Mouse (Mus musculus) CD4-positive, CD25-positive, alpha-beta regulatory T cell, adult 4 months (primary cell): ENCODE results near the gene Gm10337. TPM values are rescaled to one million over a fixed set of nuclear protein-coding genes. Genes with fewer than 3 reads are reported as not detected.

ENCODE experiments used
- ATAC-seq: one replicate; pipeline ENCODE4 v1.8.0; 2017
- polyA plus RNA-seq, 2 experiments: library from polyadenylated mRNA; unstranded; fragments of 100-300 nt; shearing (Covaris generic); gene quantifications; one replicate each; pipeline ENCODE4 v1.2.1; 2017

The Gm10337 gene
- polyA plus RNA-seq, 2 experiments from 2014 or later: not detected

DNA sequence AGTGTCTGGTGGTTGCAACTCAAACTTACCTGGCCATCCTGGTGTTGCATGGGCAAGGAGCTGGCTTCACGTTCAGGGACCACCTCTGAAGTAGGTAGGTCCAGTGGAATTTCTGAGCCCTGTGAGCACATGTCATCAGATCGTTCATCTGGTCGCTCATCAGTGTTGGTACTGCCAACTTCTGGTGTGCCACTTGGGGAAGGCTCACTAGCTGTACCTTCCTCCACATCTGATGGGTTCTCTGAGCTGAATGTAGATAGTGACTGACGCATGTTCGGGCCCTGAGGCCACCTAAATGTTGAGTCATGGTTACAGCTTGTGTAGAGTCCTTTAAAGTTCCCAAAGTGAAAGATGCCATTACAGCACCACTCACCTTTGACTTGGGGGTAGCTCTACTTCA lies 3.0 kb upstream of the Gm10337 start:
- no peak for ATAC-seq

DNA sequence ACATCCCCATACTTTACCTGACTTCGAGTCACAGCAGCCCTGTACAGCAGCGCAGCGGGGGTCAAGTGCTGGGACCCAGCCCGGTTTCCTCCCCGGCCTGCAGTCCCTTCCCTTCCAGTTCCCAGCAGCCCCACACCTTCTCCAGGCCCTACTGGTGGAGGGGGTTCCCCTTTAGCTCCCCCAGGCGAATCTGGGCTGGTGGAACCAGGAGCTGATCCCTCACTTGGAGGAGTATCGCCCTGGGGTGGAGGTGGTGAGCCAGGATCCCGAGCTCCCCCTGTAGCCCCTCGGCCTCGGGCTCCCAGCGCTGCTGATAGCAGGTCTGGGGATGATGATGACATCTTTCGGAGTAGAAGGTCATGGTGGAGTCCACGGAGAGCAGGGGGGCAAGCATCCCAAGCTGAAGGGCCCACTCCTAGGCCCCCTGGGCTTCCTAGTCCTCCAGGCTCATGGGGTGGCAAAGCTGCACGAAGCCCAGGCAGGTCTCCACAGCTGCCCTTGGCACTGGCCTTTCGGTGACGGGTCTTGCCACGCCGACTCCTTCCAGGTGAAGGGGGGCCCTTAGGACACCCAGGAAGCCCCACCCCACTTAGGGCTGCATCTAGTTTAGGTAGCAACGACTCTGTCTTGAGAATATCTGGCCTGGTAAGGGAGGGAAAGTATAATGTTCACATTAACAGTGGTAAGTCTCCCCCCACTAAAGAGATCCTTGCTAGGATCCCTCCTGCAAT lies 2.3 kb upstream of the Gm10337 start:
- no peak for ATAC-seq

DNA sequence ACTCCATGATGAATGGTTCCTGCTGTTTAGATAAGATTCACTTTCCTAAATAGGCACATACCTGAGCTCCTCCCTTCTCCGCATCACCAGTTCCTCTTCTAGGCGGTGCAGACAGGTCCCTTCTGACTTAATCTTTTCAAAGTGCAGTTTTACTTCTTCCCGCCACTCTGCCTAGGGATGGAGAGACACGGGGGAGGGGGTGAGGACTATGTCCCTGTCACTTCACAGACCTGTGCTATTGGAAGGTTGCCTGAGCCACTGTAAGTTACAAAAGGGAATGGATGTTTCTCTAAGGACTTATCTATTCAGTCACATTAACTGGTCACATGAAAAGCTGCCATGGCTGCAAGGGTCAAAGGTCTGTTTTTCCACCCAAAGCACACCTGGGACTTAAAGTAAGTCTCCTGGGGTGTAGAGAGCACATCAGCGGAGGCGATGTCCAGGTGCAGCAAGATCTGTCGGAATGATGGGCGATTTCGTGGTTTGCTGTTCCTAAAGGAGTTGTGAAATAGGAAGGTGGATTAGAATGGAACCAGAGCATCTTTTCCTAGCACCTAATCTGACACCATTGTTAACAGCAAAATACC lies 1.2 kb upstream of the Gm10337 start:
- no peak for ATAC-seq

DNA sequence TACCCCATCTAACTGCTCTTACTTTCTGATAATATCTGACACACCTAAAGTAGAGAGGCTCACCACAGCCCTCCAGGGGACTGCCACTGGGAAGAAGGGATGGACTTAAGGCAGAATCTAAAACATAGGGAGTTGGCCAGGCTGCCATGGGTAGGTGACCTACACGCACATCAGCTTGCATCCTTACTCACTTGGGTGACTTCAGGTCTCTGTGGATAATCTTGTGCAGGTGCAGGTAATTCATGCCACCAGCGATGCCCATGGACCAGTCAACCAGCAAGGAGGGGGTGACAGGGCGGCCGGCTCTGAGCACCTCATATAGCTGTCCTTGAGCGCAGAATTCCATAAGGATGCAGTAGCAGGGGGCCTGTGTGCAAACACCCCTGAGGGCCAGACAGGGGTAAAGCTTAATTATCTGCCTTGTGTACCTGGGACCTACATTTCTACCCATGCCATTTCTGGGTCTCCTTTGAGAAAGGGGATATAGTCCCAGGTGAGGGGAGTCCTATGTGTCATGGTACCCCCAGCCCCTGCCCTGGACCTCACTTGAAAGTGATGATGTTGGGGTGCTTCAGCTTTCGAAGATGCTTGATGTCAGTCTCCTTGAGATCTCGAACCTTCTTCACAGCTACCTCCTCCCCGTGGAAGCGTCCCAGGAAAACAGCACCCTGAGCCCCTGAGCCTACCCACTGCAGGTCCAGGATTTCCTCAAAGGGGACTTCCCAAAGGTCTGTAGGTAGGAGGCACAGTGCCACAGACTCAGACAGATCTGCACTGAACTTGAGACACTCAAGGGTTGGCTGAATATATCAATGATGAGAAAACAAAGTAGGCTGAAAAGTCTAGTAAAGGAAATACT lies 631 bp downstream of the Gm10337 start:
- ATAC-seq: no peak

DNA sequence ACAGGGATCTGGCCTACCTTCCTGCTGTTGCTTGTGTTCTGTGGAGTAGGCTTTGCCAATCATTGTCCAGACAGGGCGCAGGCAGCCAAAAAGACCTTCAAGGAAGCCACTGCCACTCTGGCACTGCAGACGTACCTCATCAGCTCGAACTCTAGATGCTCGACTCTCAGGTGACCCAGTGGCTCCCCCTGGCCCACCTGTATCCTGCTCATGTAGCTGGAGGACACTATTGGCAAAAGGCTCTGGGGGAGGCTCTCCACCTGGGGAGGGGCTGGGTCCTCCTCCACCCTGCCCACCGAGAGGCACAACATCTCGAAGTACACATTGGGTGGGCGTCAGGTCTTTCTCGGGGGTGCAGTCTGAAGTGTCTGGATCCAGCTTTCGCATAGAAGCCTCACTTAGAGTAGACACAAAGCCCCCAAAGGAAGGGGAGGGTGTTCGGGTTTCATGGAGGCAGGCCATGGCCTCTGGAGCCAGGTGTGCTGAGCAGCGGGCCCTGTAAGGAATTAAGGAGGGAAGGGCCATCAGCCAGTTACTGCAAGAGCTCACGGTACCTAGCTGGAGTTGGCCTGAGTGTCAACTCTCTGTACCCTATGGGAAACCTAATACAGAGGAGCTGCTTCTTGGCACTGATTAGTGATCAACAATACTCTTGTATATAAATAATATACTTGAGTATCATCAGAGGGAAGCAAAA lies 1.7 kb downstream of the Gm10337 start:
- ATAC-seq: no peak

DNA sequence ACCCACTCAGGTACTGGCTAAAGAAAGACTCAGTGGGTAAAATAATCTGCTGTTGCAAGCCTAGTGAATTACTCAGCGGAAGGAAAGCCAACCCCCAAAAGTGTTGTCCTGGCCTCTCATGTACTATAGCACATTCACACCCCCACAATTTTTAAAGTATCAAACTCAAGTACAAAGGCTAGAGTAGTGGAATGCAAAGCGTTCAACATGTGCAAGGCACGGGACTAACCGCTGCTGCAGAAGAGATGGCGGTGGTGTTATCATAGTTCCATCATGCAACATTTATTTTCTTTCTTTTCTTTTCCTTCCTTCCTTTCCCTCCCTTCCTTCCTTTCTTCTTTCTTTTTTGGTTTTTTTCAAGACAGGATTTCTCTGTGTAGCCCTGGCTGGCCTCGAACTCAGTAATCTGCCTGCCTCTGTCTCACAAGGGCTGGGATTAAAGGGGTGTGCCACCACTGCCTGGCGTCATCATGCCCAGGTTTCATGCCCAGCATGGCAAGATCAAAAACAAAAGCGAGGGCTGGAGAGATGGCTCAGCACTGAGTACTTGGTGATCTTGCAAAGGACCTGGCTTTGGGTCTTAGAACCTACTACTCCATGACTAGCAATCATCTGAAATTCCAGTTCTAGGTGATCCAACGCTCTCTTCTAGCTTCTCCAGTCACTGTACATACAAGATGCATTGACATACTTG lies 2.4 kb downstream of the Gm10337 start:
- no peak for ATAC-seq

DNA sequence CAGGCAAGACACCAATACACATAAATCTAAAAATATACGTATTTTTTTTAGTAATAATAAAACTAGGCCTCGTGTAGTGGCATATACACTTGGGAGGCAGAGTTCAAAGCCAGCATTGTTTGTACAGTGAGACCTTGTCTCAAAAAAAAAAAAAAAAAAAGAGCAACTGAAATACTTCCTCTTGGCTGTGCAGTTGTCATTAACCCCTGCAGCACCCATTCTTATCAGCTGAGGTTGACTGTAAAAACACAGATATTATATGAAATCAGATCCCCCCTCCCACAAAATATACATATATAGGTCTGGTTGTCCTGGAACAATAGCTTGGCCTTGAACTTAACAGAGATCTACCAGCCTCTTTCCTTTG lies 2.9 kb downstream of the Gm10337 start:
- ATAC-seq: no peak

DNA sequence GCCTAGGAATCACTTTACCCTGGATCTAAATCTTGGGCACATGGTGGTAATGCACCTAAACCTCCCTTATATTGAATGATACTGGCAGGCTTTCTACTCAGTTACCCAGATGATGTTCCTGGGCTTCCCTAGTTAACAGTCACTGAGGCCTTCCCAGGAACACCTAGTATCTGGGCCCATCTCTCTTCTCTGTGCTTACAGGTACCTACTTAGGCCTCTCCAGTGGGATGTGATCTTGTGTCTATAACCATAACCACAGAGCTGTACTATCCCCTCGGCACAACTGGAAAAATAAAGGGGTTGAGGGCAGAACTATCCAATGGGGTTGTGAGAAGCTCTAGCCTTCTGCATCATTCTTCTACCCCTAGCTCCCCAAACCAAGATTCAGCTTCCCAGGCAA lies 3.3 kb downstream of the Gm10337 start:
- ATAC-seq: no peak

DNA sequence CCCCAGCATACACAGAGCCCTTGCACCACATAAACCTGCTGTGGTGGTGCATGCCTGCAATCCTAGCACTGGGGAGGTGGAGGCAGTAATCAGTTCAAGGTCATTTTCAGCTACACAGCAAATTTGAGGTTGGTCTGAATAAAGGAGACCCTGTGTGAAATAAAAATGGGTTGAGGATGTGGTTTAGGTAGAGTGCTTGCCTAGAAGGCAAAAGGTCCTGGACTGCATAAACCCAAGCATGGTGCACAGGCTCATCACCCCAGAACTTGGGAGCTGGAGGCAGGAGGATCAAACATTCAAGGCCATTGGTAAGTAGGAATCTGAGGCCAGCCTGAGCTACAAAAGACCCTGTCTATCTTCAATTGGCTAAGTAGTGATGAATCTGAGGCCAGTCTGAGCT lies 4.0 kb downstream of the Gm10337 start:
- no peak for ATAC-seq

DNA sequence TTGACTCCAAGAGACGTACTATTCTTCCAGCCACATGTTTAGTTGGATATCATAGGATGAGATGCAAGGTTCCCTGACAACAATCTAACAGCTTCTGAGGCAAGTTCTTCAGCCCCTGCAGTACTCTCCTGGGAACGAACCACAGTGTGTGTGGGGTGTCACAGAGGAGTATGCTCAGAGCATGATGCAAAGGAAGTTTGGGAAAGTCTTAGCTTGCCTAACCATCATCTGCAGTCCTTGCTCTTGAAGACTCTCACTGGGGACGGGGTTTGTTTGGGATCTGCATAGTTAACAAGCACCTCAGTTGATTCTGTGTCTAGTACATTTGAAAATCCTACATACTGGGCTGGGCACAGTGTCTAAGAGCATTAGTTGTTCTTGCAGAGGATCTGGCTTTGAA lies 4.8 kb downstream of the Gm10337 start:
- ATAC-seq: no peak

DNA sequence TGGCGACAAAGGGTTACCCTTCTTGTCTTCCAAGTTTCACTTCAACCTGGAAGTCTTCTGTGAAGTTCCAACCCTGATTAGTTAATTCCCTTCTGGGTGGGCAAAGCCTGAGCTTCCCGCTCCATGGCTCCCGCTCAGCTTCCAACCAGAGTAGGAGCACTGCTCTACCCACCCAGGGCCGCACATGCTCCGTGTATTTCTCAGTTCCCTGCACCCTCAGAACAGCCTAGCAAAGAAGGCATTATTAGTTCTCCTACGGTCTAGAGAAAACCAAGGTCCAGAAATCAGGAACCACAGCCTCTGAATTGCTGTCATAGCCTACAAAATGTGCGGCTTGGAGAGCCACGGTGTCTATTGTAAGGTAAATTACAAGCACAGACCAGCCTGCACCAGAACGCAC lies 6.6 kb downstream of the Gm10337 start:
- no peak for ATAC-seq

DNA sequence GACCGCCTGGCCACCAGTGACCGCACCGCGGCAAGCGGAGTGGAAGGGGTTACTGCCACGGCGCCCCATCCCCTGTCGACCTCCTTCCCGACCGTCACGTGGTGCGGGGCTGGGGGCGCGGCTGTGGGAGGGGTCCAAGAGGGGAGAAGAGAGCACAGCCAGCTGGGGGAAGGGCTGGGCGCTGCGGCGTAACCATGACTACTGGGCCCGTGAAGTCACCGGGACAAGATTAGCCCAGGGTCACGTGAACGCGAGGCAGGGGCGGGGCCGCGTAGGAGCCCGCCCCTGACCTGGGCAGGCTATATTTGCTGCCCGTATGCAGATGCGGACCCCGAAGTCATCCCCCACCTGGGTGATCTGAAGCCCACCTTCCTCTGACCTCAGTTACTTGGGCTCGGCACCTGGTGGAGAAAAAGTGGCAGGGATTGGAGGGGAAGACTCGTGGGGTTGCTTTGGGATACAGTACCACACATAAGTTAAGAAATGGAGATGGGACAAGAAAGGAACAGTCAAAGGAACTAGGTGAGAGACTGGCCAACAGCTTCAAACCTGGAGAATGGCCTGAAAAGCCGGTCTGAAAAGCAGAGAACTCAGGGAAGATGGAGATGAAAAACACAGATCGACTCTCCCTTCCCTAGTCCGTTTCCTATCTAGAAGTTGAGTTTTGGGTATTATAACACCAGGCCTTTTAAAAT lies 7.2 kb downstream of the Gm10337 start:
- peak; percentile 89 for ATAC-seq

DNA sequence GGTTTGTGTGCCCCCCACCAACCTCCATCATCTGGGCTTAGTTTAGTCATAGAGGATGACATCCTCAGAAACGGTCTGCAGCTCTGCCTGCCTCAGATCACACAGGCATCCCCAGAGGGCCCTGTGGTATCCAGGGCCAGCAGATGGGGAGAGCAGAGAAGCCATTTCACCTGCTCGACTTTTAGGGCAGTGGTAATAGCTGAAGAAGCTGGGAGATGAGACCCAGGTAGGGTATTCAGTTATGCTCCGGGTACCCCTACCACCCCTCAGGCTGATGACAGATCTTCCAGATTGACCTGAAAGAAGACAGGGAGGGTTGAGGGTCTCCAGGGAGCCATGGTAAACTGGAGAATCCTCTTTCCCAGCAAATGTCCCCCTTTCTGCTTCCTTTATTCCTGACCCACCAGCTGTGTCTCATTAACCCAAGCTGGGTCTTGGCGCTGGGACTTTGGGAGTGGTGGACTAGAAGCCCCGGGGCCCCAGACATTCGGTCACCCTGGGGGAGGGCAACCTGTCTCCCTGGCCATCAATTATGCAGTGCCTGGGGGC lies 7.8 kb downstream of the Gm10337 start:
- ATAC-seq: no peak

DNA sequence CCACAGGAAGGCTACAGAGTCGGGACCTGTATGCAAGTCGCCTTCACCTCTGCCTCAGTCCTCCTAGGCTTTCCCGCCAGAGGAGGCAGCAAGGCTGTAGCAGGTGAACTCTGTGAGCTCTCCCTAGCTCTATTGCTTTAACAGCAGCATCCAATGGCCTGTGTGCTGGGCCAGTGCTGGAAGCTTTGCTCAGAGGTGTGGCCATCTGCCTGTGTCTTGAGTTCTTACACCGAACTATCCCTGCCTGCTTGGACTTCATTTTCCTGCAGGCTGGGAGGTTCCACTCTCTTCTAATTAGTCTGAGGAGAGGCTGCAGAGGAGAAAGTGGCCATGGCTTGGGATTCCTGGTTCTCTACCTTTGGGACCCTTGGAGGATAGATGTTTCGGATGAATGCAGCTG lies 8.5 kb downstream of the Gm10337 start:
- no peak for ATAC-seq

DNA sequence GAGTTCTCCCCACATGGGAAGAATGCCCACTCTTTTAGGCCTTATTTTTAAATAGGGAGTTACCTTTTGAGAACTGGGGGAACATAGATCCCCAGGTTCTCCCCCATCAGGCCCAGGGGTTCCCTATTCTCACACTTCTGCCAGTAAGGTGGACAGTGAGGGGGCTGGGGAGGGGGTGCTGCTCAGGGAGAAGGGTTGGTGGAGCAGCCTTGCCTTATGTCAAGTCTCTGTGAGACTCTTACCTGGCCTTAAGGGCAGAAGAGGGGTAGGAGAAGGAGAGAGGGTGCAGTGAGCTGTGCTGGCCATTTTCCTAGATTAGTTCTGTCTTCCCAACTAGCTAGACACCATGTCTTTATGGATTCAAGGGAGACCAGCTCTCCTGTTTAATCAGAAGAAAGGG lies 8.9 kb downstream of the Gm10337 start:
- no peak for ATAC-seq

DNA sequence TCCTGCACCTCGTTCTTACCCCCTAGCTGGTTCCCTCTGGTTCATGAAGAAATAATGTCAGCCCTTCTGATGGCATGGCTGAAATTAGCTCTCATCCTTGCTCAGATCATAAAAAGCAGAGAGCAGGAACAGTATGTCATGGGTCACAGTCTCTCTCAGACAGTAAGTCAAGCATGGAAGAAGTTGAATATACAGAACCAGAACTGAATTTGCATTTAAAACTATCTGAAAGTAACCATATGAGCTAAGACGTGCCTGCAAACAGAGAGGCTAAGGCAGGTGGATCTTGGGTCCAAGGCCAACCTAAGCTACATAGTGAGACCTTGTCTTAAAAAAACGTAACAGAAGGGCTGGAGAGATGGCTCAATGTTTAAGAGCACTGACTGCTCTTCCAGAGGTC lies 9.5 kb downstream of the Gm10337 start:
- ATAC-seq: no peak

DNA sequence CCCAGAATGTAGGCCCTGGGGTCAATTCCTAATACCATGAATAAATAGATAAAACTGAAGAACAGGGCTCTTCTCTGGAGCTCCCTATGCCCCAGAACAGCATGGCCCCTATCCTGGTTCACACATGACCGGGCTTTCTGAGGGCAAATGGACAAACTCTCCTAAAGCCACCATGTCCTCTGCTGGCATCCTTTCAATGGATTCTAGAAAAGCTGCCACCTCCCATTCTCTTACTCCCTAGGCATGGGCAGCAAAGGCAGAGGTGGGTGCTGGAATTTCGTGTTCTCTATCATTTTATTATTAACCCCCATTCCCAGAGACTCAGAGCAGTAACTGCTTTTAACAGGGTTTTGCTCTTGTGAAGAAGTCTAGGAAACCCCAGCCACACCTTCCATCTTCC lies 11.7 kb downstream of the Gm10337 start:
- ATAC-seq: no peak

DNA sequence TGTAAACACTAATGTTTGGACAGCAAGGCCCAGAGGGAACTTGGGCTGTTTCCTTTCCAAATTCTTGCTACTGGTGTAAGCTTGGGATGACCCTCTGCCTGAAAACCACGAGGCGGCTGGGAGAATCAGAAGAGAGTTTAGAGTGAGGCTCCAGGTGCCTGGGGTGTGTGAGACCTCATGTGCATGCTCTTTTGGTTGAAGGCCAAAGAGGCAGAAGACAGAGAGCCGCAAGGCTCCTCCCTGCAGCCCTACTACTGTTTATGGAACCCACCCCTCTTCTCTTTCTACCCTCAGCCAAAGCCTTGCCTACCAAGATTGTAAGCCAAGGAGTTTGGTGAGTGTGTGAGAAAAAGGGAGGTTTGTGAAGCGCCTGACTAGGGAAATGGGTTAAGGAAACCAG lies 12.3 kb downstream of the Gm10337 start:
- no peak for ATAC-seq

DNA sequence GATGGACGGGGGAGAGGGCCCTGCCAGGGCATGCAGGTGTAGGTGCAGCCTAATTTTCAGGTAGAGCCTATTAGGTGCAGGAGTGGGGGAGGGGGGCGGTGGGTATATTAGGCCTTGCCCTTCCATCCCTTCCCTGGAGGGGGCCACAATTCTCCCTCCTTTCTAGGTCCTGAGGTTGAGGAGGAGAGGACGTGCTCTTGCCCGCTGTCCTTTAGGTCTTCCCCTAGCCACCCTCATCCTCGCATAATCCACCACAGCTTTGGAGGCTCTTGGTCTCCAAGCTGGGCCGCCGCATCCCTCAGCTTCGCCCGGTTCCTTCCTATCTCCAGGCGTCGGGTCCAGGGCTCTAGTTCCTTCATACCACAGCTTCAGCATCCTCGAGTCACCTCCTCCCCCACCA lies 12.8 kb downstream of the Gm10337 start:
- ATAC-seq: no peak

DNA sequence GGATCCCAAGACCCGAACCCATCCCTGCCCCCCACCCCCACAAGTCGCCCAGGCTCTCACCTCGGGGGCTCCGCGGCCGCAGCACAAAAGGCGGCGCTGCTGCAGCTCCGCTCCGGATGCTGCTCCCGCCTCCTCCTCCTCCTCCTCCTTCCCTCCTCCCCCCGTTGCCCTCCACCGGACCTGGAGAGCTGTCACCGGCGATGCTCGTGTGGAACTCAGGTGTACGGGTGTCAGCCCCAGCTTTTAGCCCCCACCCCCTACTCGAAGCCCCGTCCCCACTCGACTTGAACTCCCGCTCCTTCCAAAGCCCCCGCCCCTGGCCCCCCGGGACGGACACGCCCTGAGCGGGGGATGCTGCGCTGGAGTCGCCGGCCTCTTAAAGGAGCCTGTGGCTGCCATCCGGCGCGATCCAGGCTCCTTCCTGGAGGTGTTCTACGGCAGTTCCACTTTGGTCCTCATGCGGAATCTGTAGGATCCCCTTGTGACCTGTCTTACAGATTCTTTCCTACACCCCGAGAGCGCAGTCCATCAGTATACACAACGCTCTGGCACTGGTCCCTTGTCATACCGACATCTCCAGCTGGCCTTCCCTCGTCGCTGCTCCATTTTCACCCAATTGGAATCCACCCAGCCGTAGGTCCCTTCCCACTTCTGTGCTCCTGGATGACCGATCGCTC lies 13.3 kb downstream of the Gm10337 start, which contains the start of gene Map3k12:
Gene Map3k12 (minus strand): TSS at position 337 of the 677 bp plus-strand sequence.
- ATAC-seq: peak; percentile 3

DNA sequence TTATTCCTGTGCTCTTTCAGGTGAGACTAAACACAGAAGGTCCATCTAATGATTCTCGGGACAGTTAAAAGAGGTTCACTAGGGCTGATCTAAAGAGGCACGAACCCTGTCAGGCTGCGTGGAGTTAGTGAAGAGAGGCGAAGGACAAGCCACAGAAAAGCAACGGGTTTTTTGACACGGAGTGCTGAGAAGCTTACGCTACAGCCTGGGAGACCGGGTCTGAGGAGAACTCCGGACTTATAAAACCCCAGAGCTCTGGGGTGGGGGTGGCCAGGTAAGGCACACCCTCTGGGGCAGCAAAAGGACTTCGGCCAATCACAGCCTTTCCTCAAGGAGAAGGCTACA lies 14.1 kb downstream of the Gm10337 start:
- ATAC-seq: no peak
